Comparison of ENCODE assay signal across 8 mouse cellular contexts in the genomic region with DNA sequence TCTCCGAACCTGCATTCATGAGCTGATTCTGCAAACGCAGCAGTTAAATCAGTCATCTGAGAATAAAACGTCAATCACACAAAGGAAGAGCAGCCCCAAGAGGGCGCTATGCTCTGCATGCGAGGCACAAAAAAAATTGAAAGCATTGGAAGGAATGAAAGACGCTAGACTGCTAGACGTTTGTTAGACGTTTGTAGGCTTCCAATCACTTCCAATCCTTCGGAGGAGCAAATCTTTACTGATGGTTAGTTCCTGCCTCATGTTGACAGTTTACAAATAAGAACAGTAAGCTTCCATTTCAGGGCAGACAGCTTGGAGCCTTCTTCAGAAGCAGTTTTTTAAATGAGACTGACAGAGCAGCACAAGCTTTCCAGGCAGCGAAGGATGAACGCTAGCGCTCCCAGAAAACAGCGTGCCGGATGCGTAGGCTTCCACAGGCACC.
DNase-seq lines count a peak whose midpoint lies in the region; ATAC-seq and TF ChIP-seq lines count a peak whose summit lies in the region.

No protein-coding gene starts in this region.

- H3K4me1 ChIP-seq in lung, postnatal 0 days (ENCODE audit: insufficient read depth, low read depth, low read length), result no peaks in the 10 kb centered on the region
- no peaks in the 10 kb centered on the region for H3K4me1 ChIP-seq in stomach, postnatal 0 days (replicated peaks; ENCODE audit: control insufficient read depth, insufficient read depth)

- peak; percentile 11 for DNase-seq in adrenal gland, adult 2 months
- no peak for DNase-seq in adrenal gland, adult 8-10 months
- peak; percentile 4 for DNase-seq in thymus, postnatal 0 days (ENCODE audit: low spot score)
- DNase-seq in thymus, postnatal 10 days (ENCODE audit: low spot score in 2 of 2), result no peak
- DNase-seq in kidney, adult 9 months, result peak; percentile 44
- DNase-seq in lung, postnatal 0 days (ENCODE audit: low spot score), result peak; percentile 56
- no peak for DNase-seq in stomach, postnatal 0 days (ENCODE audit: low spot score)
- no peak for DNase-seq in natural killer cell, adult 2 months (ENCODE audit: low spot score in 2 of 2)

- 30% methylated on average over 15 of the region's 15 CpGs for WGBS in lung, postnatal 0 days
- 31% methylated on average over 15 of the region's 15 CpGs for WGBS in stomach, postnatal 0 days

- H3K9ac ChIP-seq in lung, postnatal 0 days (replicated peaks; ENCODE audit: low read depth), result no peak overlapping the region
- H3K9ac ChIP-seq in stomach, postnatal 0 days (ENCODE audit: low read length), result no peak overlapping the region

- no peaks in the 10 kb centered on the region for H3K36me3 ChIP-seq in lung, postnatal 0 days (ENCODE audit: insufficient read depth, low read length)
- H3K36me3 ChIP-seq in stomach, postnatal 0 days (ENCODE audit: control insufficient read depth, insufficient read depth, low read length), result no peaks in the 10 kb centered on the region

- H3K27ac ChIP-seq in lung, postnatal 0 days (ENCODE audit: low read length), result no peak overlapping the region
- no peak overlapping the region for H3K27ac ChIP-seq in stomach, postnatal 0 days (replicated peaks)

- H3K4me2 ChIP-seq in lung, postnatal 0 days (replicated peaks; ENCODE audit: low read depth, low read length), result peak overlapping the region; percentile 40
- peak overlapping the region; percentile 25; the same call in 1 of the 2 replicates for H3K4me2 ChIP-seq in stomach, postnatal 0 days (replicated peaks; ENCODE audit: low read depth)

- peak; percentile 74 for TF ChIP-seq CTCF in lung, postnatal 0 days (IDR thresholded peaks at IDR 0.05)
- peak; percentile 70 for TF ChIP-seq CTCF in stomach, postnatal 0 days (IDR thresholded peaks at IDR 0.05; ENCODE audit: low read depth)

- TF ChIP-seq EP300 in lung, postnatal 0 days (IDR thresholded peaks at IDR 0.05), result no peak
- TF ChIP-seq EP300 in stomach, postnatal 0 days (optimal IDR thresholded peaks at IDR 0.05), result no peak

- no peaks in the 10 kb centered on the region for H3K27me3 ChIP-seq in lung, postnatal 0 days (replicated peaks; ENCODE audit: insufficient read depth, low read length)
- H3K27me3 ChIP-seq in stomach, postnatal 0 days (ENCODE audit: control insufficient read depth, insufficient read depth, low read length), result no peaks in the 10 kb centered on the region

- no peaks in the 10 kb centered on the region for H3K9me3 ChIP-seq in lung, postnatal 0 days (ENCODE audit: low read length)
- H3K9me3 ChIP-seq in stomach, postnatal 0 days (ENCODE audit: control insufficient read depth, low read length), result no peaks in the 10 kb centered on the region

- no peak for ATAC-seq in lung, postnatal 0 days
- ATAC-seq in stomach, postnatal 0 days (ENCODE audit: low FRiP score, low TSS enrichment), result no peak

- peak overlapping the region; percentile 14; the same call in 1 of the 2 replicates for H3K4me3 ChIP-seq in lung, postnatal 0 days (ENCODE audit: low read depth, low read length)
- no peak overlapping the region for H3K4me3 ChIP-seq in stomach, postnatal 0 days (ENCODE audit: low read depth, low read length)

Comparison
In these comparisons a context has a peak if more than half of its experiments do, and no peak if none do; other contexts are left out.
1. DNase-seq: peak in adrenal gland, adult 2 months (single experiment), thymus, postnatal 0 days (single experiment), kidney, adult 9 months (single experiment) and lung, postnatal 0 days (single experiment); none in adrenal gland, adult 8-10 months (single experiment), thymus, postnatal 10 days (0 of 2), stomach, postnatal 0 days (single experiment) and natural killer cell, adult 2 months (0 of 2).